Mouse (Mus musculus) heart, adult 2 months (tissue): ENCODE results near the gene Mogs.

Experiments used
- CTCF ChIP-seq: fragments of 200-600 bp; IDR thresholded peaks from 2 replicates; pipeline ENCODE4 v1.8.1; 2022; ENCODE audit warnings: antibody characterized with exemption, mild to moderate bottlenecking, moderate library complexity
- POLR2A ChIP-seq: fragments of 200-500 bp; IDR thresholded peaks from 2 replicates; pipeline ENCODE4 v1.6.1; 2011; ENCODE audit warnings: mild to moderate bottlenecking, low read depth, low read length, control low read depth; ENCODE audit not compliant: insufficient read depth

DNA sequence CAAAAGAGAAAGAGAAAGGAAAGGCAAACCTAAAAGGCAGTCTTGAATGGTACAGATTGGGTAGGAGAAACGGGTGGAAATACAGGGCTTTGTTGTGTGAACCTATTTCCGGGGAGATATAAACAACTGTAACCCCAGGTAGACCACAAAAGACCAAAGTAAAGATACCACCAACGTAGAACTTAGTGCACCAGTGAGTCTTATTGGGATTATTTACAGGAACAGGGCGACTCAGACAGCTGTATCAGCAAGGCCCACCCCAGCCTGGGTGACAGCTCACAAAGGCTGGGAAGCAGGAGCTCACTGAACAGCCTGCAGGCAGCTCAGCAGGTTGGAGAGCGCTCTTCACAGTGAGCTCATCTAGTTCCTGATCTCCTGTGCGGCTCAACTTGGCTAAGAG is 19.3 kb upstream of the Mogs start:
- TF ChIP-seq CTCF = no peak
- no peak for TF ChIP-seq POLR2A
